Mouse (Mus musculus) 416B (cell line): ENCODE results near the gene Sdsl.

Experiments used
- DNase-seq: peaks from one replicate; pipeline ENCODE4 v3.0.0; 2011; ENCODE audit warnings: low read depth

Sdsl gene

GRCm38 (mm10) chr5:120454756-120455337 is 17.8 kb downstream of the Sdsl start:
- no peak for DNase-seq

- no peak for DNase-seq
Measured at GRCm38 (mm10) chr5:120447305-120447704, 25.3 kb downstream of the Sdsl start.

GRCm38 (mm10) chr5:120440733-120441132 is 31.9 kb downstream of the Sdsl start:
- peak; percentile 74 for DNase-seq

GRCm38 (mm10) chr5:120439887-120440670 is 32.5 kb downstream of the Sdsl start:
- DNase-seq, result no peak

- DNase-seq, result no peak
Measured at GRCm38 (mm10) chr5:120438991-120439710, 33.5 kb downstream of the Sdsl start.

- no peak for DNase-seq
Measured at GRCm38 (mm10) chr5:120438469-120438868, 34.1 kb downstream of the Sdsl start.

GRCm38 (mm10) chr5:120437986-120438385 is 34.6 kb downstream of the Sdsl start:
- no peak for DNase-seq

- DNase-seq, result no peak
Measured at GRCm38 (mm10) chr5:120437539-120437938, 35.1 kb downstream of the Sdsl start.

GRCm38 (mm10) chr5:120436885-120437495 is 35.6 kb downstream of the Sdsl start:
- no peak for DNase-seq

GRCm38 (mm10) chr5:120435731-120436501 is 36.7 kb downstream of the Sdsl start:
- DNase-seq, result no peak

- DNase-seq, result no peak
Measured at GRCm38 (mm10) chr5:120435006-120435681, 37.5 kb downstream of the Sdsl start.

GRCm38 (mm10) chr5:120434231-120434735 is 38.3 kb downstream of the Sdsl start:
- DNase-seq, result no peak

GRCm38 (mm10) chr5:120433135-120433760 is 39.4 kb downstream of the Sdsl start:
- no peak for DNase-seq

- DNase-seq, result no peak
Measured at GRCm38 (mm10) chr5:120432486-120433015, 40.1 kb downstream of the Sdsl start.

GRCm38 (mm10) chr5:120431649-120432485 is 40.7 kb downstream of the Sdsl start, which contains the start of gene Lhx5:
Gene Lhx5, plus strand, starts transcription at chr5:120431699.
- no peak for DNase-seq

GRCm38 (mm10) chr5:120431001-120431583 is 41.5 kb downstream of the Sdsl start:
- no peak for DNase-seq

GRCm38 (mm10) chr5:120429692-120430091 is 42.9 kb downstream of the Sdsl start:
- no peak for DNase-seq

- DNase-seq, result no peak
Measured at GRCm38 (mm10) chr5:120428990-120429389, 43.6 kb downstream of the Sdsl start.
